Mouse (Mus musculus) layer of hippocampus, adult 2 months (tissue): ENCODE results near the gene Tbc1d15. TPM values are rescaled to one million over a fixed set of nuclear protein-coding genes. Genes with fewer than 3 reads are reported as not detected.
A peak's percentile ranks its signal among the peaks of the same experiment; 100 is the strongest.

ENCODE experiments used
- DNase-seq, 2 experiments: peaks; one replicate each; pipeline ENCODE4 v3.0.0; 2022; ENCODE audit warnings: low spot score in 2 of 2
- H3K27ac ChIP-seq: fragments of 200-600 bp; 2 replicates; pipeline ENCODE4 v1.8.1; 2022
- H3K4me3 ChIP-seq: fragments of 200-600 bp; 2 replicates; pipeline ENCODE4 v1.8.1; 2022; ENCODE audit warnings: mild to moderate bottlenecking
- CTCF ChIP-seq: fragments of 200-600 bp; conservative IDR thresholded peaks from 2 replicates; pipeline ENCODE4 v1.8.1; 2022; ENCODE audit warnings: antibody characterized with exemption, mild to moderate bottlenecking, moderate library complexity
- total RNA-seq, 2 experiments: library from RNA; stranded (reverse); gene quantifications; 2 replicates each; pipeline ENCODE4 v1.2.3; 2021

Tbc1d15 gene
- total RNA-seq, 2 experiments from 2014 or later: 59.2 to 67.2 TPM

GRCm38 (mm10) chr10:115171351-115171818 lies 79.9 kb downstream of the Tbc1d15 start:
- H3K4me3 ChIP-seq: no peak overlapping the region
- no peak for TF ChIP-seq CTCF
- no peak overlapping the region for H3K27ac ChIP-seq
- peak; percentile 27 to 38 for DNase-seq

- no peak overlapping the region for H3K27ac ChIP-seq
- DNase-seq: no peak
- no peak for TF ChIP-seq CTCF
Measured at GRCm38 (mm10) chr10:115170496-115171350, 80.5 kb downstream of the Tbc1d15 start.

GRCm38 (mm10) chr10:115169410-115169809 lies 81.9 kb downstream of the Tbc1d15 start:
- Histone ChIP-seq H3K4me3 (no peak overlapping the region), H3K27ac (no peak overlapping the region)
- TF ChIP-seq CTCF: no peak
- no peak for DNase-seq

More at GRCm38 (mm10) chr10:115170496-115171350, 80.5 kb downstream of the Tbc1d15 start:
- H3K4me3 ChIP-seq: no peak overlapping the region

- no peak overlapping the region for H3K4me3 ChIP-seq
- no peak overlapping the region for H3K27ac ChIP-seq
- TF ChIP-seq CTCF: no peak
- no peak for DNase-seq
Measured at GRCm38 (mm10) chr10:115160289-115160688, 91.0 kb downstream of the Tbc1d15 start.

Other genes starting within 250 kb of the Tbc1d15 start
- under 1 TPM; 0.36 to 0.56 TPM for gene Tph2, start 66.4 kb downstream of the Tbc1d15 start, total RNA-seq
- gene Rab21, start 64.1 kb upstream of the Tbc1d15 start, total RNA-seq: 10 to 100 TPM; 55.2 to 57.2 TPM
- 10 to 100 TPM; 42.0 to 42.7 TPM for gene Tmem19, start 111.0 kb upstream of the Tbc1d15 start, total RNA-seq
- gene Thap2, start 133.0 kb upstream of the Tbc1d15 start, total RNA-seq: 10 to 100 TPM; 15.3 to 15.5 TPM
- gene Zfc3h1, start 133.5 kb upstream of the Tbc1d15 start, total RNA-seq: 10 to 100 TPM; 51.9 to 54.9 TPM